Mouse (Mus musculus) Patski (cell line): Measurements from ENCODE around the gene Cfap45. TPM values are rescaled to one million over a fixed set of nuclear protein-coding genes. Genes with fewer than 3 reads are reported as not detected.

Experiments
- ATAC-seq: fragments of 100-300 bp; one replicate; pipeline ENCODE4 v1.8.0; 2021
- CTCF ChIA-PET: fragments of 350-600 bp; sonication (Branson Sonifier 250); formaldehyde crosslinking; loops from one replicate; lab custom pipeline; 2022; ENCODE audit warnings: inconsistent platforms; lab: Charles Lee
- POLR2A ChIA-PET: fragments of 350-600 bp; sonication (Branson Sonifier 250); formaldehyde crosslinking; loops from one replicate; lab custom pipeline; 2022; ENCODE audit warnings: antibody characterized with exemption, inconsistent platforms; lab: Charles Lee
- DNase-seq: peaks from one replicate; pipeline ENCODE4 v3.0.0-alpha.2; 2011; ENCODE audit warnings: low read depth, low spot score
- H3K27me3 ChIP-seq: fragments of 371-371 bp; one replicate; pipeline ENCODE4 v1.5.1; 2021
- CTCF ChIP-seq: fragments of 100-300 bp; IDR thresholded peaks from one replicate; pipeline ENCODE4 v1.5.1; 2021
- in situ Hi-C: fragments of 300-500 bp; cut with MboI; formaldehyde crosslinking; loops from 3 replicates; pipeline ENCODE4 v1.11.1; 2018; ENCODE audit warnings: low pct_unique_long_range_greater_than_20kb, mixed read lengths
- polyA plus RNA-seq: library from polyadenylated mRNA; unstranded; gene quantifications from one replicate; pipeline ENCODE4 v1.2.3, GENCODE M21; 2021

The Cfap45 gene
- polyA plus RNA-seq, 1 experiment from 2014 or later = 0.08 TPM

GRCm38 (mm10) chr1:172540283-172540820, 19.8 kb downstream of the Cfap45 start:
- peaks cover 21% of the 10 kb centered on the region for H3K27me3 ChIP-seq
- ChIA-PET POLR2A (no interaction called here), CTCF (no interaction called here)
- DNase-seq (no peak), ATAC-seq (no peak)
- in situ Hi-C loops = loop anchor here (25.0 kb wide), 1 partner anchor 847 kb away; no protein-coding TSS in a partner anchor
- no peak for TF ChIP-seq CTCF

- TF ChIP-seq CTCF = no peak
- ChIA-PET CTCF (interaction anchor here (1.3 to 1.5 kb wide), 3 partner anchors 18 to 137 kb away, joined by 3 to 7 read pairs (median 3); no protein-coding TSS in a partner anchor), POLR2A (no interaction called here)
- peaks cover 14% of the 10 kb centered on the region for H3K27me3 ChIP-seq
- in situ Hi-C loops = loop anchor here (25.0 kb wide), 1 partner anchor 841 kb away; no protein-coding TSS in a partner anchor
- ATAC-seq (peak; percentile 61), DNase-seq (no peak)
These were observed 25.5 kb downstream of the Cfap45 start for GRCm38 (mm10) chr1:172546062-172546461.

GRCm38 (mm10) chr1:172548501-172548900, 27.9 kb downstream of the Cfap45 start:
- TF ChIP-seq CTCF = no peak
- CTCF ChIA-PET = no interaction called here
- POLR2A ChIA-PET = no interaction called here
- peaks cover 5% of the 10 kb centered on the region for H3K27me3 ChIP-seq
- in situ Hi-C loops = loop anchor here (25.0 kb wide), 1 partner anchor 839 kb away; no protein-coding TSS in a partner anchor
- ATAC-seq = no peak
- DNase-seq = no peak

GRCm38 (mm10) chr1:172549314-172549713, 28.7 kb downstream of the Cfap45 start:
- no peak for DNase-seq
- ATAC-seq = no peak
- CTCF ChIA-PET = no interaction called here
- peaks cover 5% of the 10 kb centered on the region for H3K27me3 ChIP-seq
- in situ Hi-C loops = loop anchor here (25.0 kb wide), 1 partner anchor 838 kb away; no protein-coding TSS in a partner anchor
- POLR2A ChIA-PET = no interaction called here
- TF ChIP-seq CTCF = no peak

GRCm38 (mm10) chr1:172549717-172550116, 29.1 kb downstream of the Cfap45 start:
- peaks cover 5% of the 10 kb centered on the region for H3K27me3 ChIP-seq
- ATAC-seq (no peak), DNase-seq (no peak)
- TF ChIP-seq CTCF = no peak
- POLR2A ChIA-PET = no interaction called here
- CTCF ChIA-PET = no interaction called here
- in situ Hi-C loops = loop anchor here (25.0 kb wide), 1 partner anchor 838 kb away; no protein-coding TSS in a partner anchor

- DNase-seq (no peak), ATAC-seq (no peak)
- CTCF ChIA-PET = no interaction called here
- H3K27me3 ChIP-seq = no peaks in the 10 kb centered on the region
- in situ Hi-C loops = no loop called here
- POLR2A ChIA-PET = no interaction called here
- no peak for TF ChIP-seq CTCF
These were observed 29.9 kb downstream of the Cfap45 start for GRCm38 (mm10) chr1:172550551-172550951.

- in situ Hi-C loops = no loop called here
- no peaks in the 10 kb centered on the region for H3K27me3 ChIP-seq
- TF ChIP-seq CTCF = no peak
- no peak for DNase-seq
- POLR2A ChIA-PET = no interaction called here
- CTCF ChIA-PET = interaction anchor here (0.8 kb wide), 1 partner anchor 12 kb away, joined by 3 read pairs; no protein-coding TSS in a partner anchor
- no peak for ATAC-seq
These were observed 30.4 kb downstream of the Cfap45 start for GRCm38 (mm10) chr1:172551009-172551408.

GRCm38 (mm10) chr1:172552623-172553022, 32.0 kb downstream of the Cfap45 start:
- ChIA-PET POLR2A (no interaction called here), CTCF (no interaction called here)
- ATAC-seq (no peak), DNase-seq (no peak)
- H3K27me3 ChIP-seq = no peaks in the 10 kb centered on the region
- in situ Hi-C loops = no loop called here
- no peak for TF ChIP-seq CTCF

- DNase-seq (no peak), ATAC-seq (no peak)
- no peak for TF ChIP-seq CTCF
- no peaks in the 10 kb centered on the region for H3K27me3 ChIP-seq
- in situ Hi-C loops = no loop called here
- POLR2A ChIA-PET = no interaction called here
- CTCF ChIA-PET = interaction anchor here (1.0 kb wide), 1 partner anchor 27 kb away, joined by 3 read pairs; no protein-coding TSS in a partner anchor
These were observed 35.0 kb downstream of the Cfap45 start, which contains the start of gene Vsig8 for GRCm38 (mm10) chr1:172555638-172556037. TSS of gene Vsig8 (plus strand) at chr1:172555938.

GRCm38 (mm10) chr1:172562641-172563464, 42.3 kb downstream of the Cfap45 start:
- CTCF ChIA-PET = interaction anchor here (0.7 to 1.9 kb wide), 10 partner anchors 9 to 60 kb away, joined by 3 to 8 read pairs (median 3); no protein-coding TSS in a partner anchor
- POLR2A ChIA-PET = no interaction called here
- DNase-seq (no peak), ATAC-seq (peak; percentile 91)
- in situ Hi-C loops = no loop called here
- no peak for TF ChIP-seq CTCF
- H3K27me3 ChIP-seq = peaks cover 12% of the 10 kb centered on the region

GRCm38 (mm10) chr1:172563465-172563828, 42.8 kb downstream of the Cfap45 start:
- in situ Hi-C loops = no loop called here

More at GRCm38 (mm10) chr1:172563465-172563828, 42.8 kb downstream of the Cfap45 start:
- CTCF ChIA-PET = interaction anchor here (0.7 to 1.9 kb wide), 8 partner anchors 9 to 56 kb away, joined by 3 to 8 read pairs (median 4); no protein-coding TSS in a partner anchor
- ATAC-seq (no peak), DNase-seq (no peak)
- POLR2A ChIA-PET = no interaction called here
- peaks cover 12% of the 10 kb centered on the region for H3K27me3 ChIP-seq
- TF ChIP-seq CTCF = no peak
